Mouse (Mus musculus): ENCODE measurements at regions not wholly inside any gene's neighbourhood (a gene's known extent, or its start where the extent isn't known, plus 50 kb on each side); places are given as distances from the start of the nearest gene placed in this dataset.
A peak's percentile ranks its signal among the peaks of the same experiment; 100 is the strongest.

DNA sequence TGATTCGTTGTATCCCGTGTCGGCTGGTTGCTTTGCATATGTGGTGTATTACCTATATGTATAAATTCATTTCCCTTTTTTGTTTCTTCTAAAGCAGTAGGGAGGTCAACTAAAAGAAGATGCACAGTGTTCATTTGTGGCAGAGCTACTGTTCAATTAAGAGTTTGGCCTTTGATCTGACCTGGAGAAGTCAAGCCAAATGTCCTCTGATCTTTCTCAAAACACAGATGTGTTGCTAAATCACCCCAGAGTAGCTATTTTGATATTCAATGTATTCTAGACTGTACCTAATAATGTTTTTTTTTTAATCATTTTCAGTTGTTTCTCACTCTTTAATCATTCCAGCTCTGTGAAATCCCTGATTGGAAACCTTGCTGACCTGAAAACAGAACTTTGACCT, 87.9 kb upstream of the Elovl6 start:
- no peak for ATAC-seq (replicated peaks; ENCODE audit: low read depth, poor library complexity, severe bottlenecking)

DNA sequence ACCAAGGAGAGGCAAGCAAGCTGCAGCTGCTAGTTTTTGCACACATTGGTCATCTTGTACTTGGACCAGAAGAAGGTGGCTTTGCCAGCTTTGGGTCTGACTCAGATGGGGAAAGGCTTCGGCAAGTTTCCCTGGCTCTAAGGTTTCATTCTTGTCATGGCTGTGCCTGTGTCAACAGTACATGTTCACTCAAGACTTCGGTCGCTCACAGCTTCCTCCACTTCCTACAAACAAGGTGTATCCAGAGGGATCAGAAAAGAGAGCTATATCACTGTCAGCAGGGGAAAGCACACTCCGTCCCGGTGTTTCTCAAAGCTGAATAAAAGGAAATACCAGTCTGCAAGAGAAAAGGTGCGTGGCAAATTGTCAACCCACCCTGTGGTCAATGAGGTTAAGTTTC, 86.2 kb upstream of the Elovl6 start:
- ATAC-seq (replicated peaks; ENCODE audit: low read depth, poor library complexity, severe bottlenecking) = no peak

DNA sequence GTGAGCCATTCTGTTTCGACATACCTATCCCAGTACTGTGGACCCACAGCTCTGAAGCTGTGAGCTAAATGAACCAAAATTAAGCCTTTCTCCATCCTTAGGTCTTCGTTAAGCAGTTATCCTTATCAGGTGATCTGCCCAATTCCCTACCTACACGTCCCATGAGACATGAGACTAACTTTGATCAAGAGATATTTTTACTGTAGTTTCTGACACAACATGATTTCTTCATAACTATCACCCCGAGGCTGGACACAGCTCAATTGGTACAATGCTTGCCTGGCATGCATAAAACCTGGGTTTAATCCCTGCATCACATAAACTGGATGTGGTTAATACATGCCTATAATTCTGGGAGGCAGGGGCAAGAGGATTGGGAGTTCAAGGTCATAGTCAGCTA, 82.2 kb upstream of the Elovl6 start:
- ATAC-seq (replicated peaks; ENCODE audit: low read depth, poor library complexity, severe bottlenecking) = no peak

DNA sequence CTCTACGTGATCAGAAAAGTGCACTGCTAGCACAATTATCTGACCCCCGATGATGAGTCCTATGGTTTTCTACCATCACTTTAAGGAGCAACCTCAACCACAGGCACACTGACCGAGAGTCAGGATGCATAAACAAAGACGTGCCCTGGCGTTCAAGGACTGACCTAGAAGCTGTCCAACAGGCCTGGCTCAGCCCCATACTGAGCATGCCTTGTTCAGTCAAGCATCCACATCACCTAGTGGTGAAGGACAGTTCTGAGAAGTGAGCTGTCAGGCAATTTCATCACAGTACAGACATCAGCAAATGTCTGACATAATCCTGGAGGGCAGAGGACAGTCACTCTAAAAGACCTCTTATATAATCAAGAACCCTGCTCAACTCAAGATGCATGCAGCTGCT, 81.5 kb upstream of the Elovl6 start:
- no peak for ATAC-seq (replicated peaks; ENCODE audit: low read depth, poor library complexity, severe bottlenecking)

DNA sequence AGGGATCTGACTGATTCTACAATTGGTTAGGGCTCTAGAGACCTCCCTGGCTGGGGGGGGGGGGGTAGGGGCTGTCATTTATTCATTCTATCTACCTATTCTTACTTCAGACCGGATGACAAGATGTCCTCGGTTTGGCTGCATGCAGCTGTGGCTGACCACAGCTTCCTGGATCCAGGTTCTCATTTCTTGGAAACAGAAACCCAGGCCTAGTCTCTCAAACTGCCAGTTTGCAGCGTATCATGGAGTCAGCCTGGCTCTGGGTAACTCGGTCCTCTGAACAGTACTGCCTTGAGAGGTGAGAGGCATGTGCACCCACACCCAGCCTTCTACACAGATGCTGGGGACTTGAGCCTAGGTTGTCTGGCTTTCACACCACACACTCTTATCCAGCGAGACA, 62.1 kb upstream of the Elovl6 start:
- peak; percentile 89 for ATAC-seq (replicated peaks; ENCODE audit: low read depth, poor library complexity, severe bottlenecking)

DNA sequence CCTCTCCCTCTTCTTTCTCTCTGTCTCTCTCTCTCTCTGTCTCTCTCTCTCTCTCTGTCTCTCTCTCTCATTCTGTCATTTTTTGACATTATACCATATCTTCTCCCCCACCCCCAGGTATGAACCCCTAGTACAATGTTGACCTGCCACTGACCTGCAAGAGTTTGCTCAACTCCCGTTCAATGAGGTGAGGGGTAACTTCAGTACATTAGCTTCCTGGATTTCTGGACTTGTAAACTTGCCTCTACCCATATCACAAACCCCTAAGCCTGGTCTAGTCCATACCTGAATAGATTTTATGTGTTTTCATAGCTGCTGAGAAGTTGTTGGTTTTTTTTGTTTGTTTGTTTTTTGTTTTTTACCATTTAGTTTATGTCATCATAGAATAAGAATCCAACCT, 60.8 kb upstream of the Elovl6 start:
- ATAC-seq (replicated peaks; ENCODE audit: low read depth, poor library complexity, severe bottlenecking) = no peak

DNA sequence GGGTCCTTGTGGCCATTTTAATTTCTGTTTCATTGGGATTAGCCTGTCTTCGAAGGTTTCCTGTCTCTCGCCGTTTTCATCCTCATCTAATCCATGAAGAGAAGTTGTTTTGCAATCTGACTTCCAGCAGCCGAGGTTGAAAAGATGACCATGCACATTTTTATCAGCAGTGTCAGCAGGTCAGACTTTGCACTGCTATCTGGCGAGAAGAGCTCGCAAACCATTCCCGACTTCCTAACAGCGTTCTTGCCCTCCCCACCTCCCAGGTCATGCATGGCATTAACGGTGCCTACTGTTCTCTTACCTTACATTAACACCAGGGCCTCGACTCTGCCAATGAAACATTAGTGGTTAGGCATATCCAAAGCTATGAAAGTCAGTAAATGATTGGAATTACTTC, 60.1 kb upstream of the Elovl6 start:
- peak; percentile 64 for ATAC-seq (replicated peaks; ENCODE audit: low read depth, poor library complexity, severe bottlenecking)

DNA sequence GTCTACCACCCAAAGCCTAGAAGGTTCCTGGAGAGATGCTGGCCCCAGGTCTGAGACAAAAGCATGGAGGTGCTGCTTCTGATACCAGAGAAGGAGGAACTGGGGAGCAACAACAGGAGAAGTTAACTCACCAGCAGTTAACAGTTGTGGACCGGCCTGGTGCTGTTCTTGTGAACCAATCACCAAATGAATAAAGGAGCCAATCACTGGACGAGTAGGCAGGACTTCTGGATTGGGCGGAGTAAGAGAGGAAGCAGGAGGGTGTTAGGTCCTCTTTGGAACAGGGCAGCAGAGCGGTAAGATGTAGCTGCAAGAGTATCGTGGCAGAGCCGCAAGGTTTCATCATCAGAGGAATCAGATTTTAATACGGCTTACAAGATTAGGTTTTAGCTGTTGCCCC, 57.7 kb upstream of the Elovl6 start:
- ATAC-seq (replicated peaks; ENCODE audit: low read depth, poor library complexity, severe bottlenecking) = no peak

DNA sequence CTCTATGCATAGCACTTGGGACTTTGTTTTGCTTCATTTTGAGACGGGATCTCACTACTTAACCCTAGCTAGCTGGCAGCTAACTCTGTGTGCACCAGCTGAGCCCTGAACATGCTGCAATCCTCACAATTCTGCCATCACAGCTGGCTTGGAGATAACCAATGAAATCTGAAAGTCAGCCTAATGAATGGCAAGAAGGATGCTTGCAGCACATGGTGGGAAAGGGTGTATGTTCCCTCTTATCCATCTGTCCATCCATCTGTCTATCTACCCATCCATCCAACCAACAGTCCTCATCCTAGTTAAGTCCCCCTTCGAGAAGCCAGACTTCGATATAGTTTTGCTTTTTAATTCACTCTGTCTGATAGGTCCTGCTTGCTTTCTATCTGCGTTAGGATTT, 55.9 kb upstream of the Elovl6 start:
- ATAC-seq (replicated peaks; ENCODE audit: low read depth, poor library complexity, severe bottlenecking) = no peak

DNA sequence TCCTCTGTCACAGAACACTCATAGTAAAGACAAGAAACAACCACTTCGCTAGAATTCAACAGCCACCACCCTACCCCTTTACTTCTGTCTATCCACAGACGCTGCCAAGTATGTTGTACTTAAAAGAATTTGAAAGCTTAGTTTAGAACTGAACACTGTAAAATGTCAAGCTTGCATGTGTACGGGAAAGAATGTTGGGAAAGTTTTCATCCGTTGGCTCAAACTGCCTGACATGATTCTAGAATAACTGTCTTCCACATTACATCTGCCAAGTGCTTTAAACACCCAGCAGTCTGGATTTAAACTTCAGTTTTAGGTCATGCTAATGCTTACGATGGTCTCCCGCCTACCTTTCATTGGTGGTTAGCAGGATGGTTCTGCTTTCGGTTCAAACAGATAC, 54.1 kb upstream of the Elovl6 start:
- ATAC-seq (replicated peaks; ENCODE audit: low read depth, poor library complexity, severe bottlenecking) = no peak

DNA sequence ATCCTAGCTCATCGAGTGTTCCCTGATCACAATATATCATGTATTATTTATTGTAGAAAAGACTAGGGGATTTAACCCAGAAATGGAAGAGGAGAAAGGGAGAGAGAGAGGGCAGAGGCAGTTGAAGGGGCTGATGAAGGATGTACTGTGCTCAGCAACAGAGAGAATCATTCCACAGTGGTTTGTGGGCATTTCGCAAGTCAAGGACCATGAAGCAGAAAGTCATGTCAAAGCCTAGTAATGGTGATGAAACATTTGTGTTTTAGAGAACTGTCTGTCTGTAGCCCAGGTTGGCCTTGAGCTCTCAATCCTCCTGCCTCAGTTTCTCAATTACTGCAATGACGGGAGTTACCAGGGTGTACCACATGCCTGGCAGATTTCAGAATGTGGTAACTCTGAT, 50.9 kb upstream of the Elovl6 start:
- ATAC-seq (replicated peaks; ENCODE audit: low read depth, poor library complexity, severe bottlenecking) = no peak

All from common myeloid progenitor, adult 5-6 weeks (primary cell).